Mouse (Mus musculus) kidney, adult 2 months (tissue): ENCODE measurements around the gene Slc38a10.

Experiments used
- CTCF ChIP-seq: fragments of 200-500 bp; conservative IDR thresholded peaks from 2 replicates; pipeline ENCODE4 v1.5.1; 2011; ENCODE audit warnings: low read depth, mild to moderate bottlenecking, control low read depth, low read length, moderate library complexity, mixed read lengths; ENCODE audit not compliant: insufficient read depth, insufficient read length
- POLR2A ChIP-seq: fragments of 200-500 bp; IDR thresholded peaks from one replicate; pipeline ENCODE4 v1.6.1; 2011; ENCODE audit warnings: low read depth, low read length, control low read depth

DNA sequence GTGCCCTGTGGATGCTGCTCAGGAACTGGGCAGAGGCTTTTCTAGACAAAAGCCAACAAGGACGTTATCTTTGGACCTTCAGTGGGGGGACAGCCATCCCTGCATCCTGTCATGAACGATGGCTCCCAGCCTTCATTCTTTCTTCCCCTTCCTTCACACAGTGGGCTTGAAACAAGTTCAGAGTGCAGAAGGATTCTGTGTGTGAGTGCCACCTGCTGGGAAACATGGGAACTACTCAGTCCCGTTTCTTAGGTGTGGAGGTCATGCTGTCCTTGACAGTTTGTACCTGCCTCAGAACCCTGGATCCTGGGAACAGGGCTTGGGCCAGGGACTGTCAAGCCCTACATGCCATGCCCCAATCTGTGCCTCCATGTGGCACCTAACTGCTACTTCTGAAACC is 50.1 kb downstream of the Slc38a10 start:
- TF ChIP-seq POLR2A (no peak), CTCF (peak; percentile 86)
